Mouse (Mus musculus) E14TG2a.4 (cell line): ENCODE measurements around the gene Mxd1.

Experiments
- CTCF ChIP-seq: conservative IDR thresholded peaks from 2 replicates; pipeline ENCODE4 v1.5.1; 2014; ENCODE audit warnings: low read length
- NANOG ChIP-seq: IDR thresholded peaks from 2 replicates; pipeline ENCODE4 v1.6.1; 2014; ENCODE audit warnings: borderline replicate concordance, low read length, mixed read lengths
- POU5F1 ChIP-seq: IDR thresholded peaks from 2 replicates; pipeline ENCODE4 v1.6.1; 2014; ENCODE audit warnings: low read length, borderline replicate concordance

DNA sequence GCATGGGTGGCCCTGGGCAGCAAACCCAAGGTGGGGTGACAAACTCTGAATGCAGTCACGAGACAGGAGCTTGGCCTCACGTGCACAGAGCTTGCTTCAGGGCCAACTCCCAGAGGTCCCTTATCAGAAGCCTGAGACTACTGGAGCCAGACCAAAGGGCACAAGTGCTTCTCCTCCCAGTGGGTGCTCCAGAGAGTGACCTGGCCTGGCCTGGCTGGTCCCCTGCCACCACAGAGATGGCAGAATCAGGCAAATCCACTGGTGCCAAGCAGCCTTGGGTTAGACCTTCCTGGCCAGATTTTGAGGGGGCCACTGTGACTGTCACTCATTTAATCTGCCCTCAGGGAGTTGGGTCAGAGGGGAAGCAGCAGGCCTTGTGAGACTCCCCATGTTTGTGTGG lies 32.5 kb downstream of the Mxd1 start:
- TF ChIP-seq CTCF (no peak), POU5F1 (no peak), NANOG (no peak)
